Mouse (Mus musculus): ENCODE results near the gene Sub1.

Sub1 gene

GRCm38 (mm10) chr15:11996883-11997282 is at the start of gene Sub1:
Sub1 (minus strand) TSS chr15:11996983.
- DNase-seq, result no peak

GRCm38 (mm10) chr15:12040407-12040710 is 43.6 kb upstream of the Sub1 start:
- no peak for DNase-seq

- no peak for DNase-seq
Measured at GRCm38 (mm10) chr15:12039671-12040406, 43.1 kb upstream of the Sub1 start.

- no peak for DNase-seq
Measured at GRCm38 (mm10) chr15:12039256-12039655, 42.5 kb upstream of the Sub1 start.

- no peak for DNase-seq
Measured at GRCm38 (mm10) chr15:12037866-12038625, 41.3 kb upstream of the Sub1 start.

- no peak for DNase-seq
Measured at GRCm38 (mm10) chr15:12037217-12037616, 40.4 kb upstream of the Sub1 start.

GRCm38 (mm10) chr15:12036675-12037074 is 39.9 kb upstream of the Sub1 start:
- no peak for DNase-seq

- no peak for DNase-seq
Measured at GRCm38 (mm10) chr15:12034317-12034716, 37.5 kb upstream of the Sub1 start.

- DNase-seq, result no peak
Measured at GRCm38 (mm10) chr15:12033155-12033554, 36.4 kb upstream of the Sub1 start.

GRCm38 (mm10) chr15:12032512-12032911 is 35.7 kb upstream of the Sub1 start:
- DNase-seq, result no peak

GRCm38 (mm10) chr15:12031861-12032260 is 35.1 kb upstream of the Sub1 start:
- DNase-seq, result no peak

GRCm38 (mm10) chr15:12030221-12030620 is 33.4 kb upstream of the Sub1 start:
- no peak for DNase-seq

GRCm38 (mm10) chr15:12027807-12028206 is 31.0 kb upstream of the Sub1 start:
- DNase-seq, result peak; percentile 28

GRCm38 (mm10) chr15:12026932-12027450 is 30.2 kb upstream of the Sub1 start:
- DNase-seq, result peak; percentile 26

GRCm38 (mm10) chr15:12026026-12026425 is 29.2 kb upstream of the Sub1 start:
- no peak for DNase-seq

- no peak for DNase-seq
Measured at GRCm38 (mm10) chr15:12025341-12025740, 28.6 kb upstream of the Sub1 start.

GRCm38 (mm10) chr15:12024791-12025268 is 28.0 kb upstream of the Sub1 start:
- peak; percentile 34 for DNase-seq

- DNase-seq, result peak; percentile 52
Measured at GRCm38 (mm10) chr15:12019443-12019842, 22.7 kb upstream of the Sub1 start.

GRCm38 (mm10) chr15:12018428-12018757 is 21.6 kb upstream of the Sub1 start:
- DNase-seq, result no peak

GRCm38 (mm10) chr15:12017700-12018427 is 21.1 kb upstream of the Sub1 start:
- no peak for DNase-seq

- no peak for DNase-seq
Measured at GRCm38 (mm10) chr15:12014197-12014905, 17.6 kb upstream of the Sub1 start.

GRCm38 (mm10) chr15:12013532-12014196 is 16.9 kb upstream of the Sub1 start:
- no peak for DNase-seq
